Mouse (Mus musculus) embryonic facial prominence, embryonic 11.5 days (tissue): ENCODE results near the gene Snx18. TPM values are rescaled to one million over a fixed set of nuclear protein-coding genes. Genes with fewer than 3 reads are reported as not detected.

Experiments used
- ATAC-seq: fragments of 200-750 bp; cut with Nextera tagmentation; replicated peaks from 2 replicates; pipeline ENCODE4 v1.8.0; 2017; ENCODE audit warnings: low read depth; ENCODE audit not compliant: insufficient number of reproducible peaks, low FRiP score, low TSS enrichment
- DNase-seq: peaks from one replicate; pipeline ENCODE4 v3.0.0-alpha.2; 2015; ENCODE audit warnings: low spot score
- H3K27ac ChIP-seq: fragments of 300-500 bp; sonication (generic); replicated peaks from 2 replicates; pipeline ENCODE4 v1.5.1; 2014; ENCODE audit warnings: mild to moderate bottlenecking, low read depth, low read length, control low read depth
- H3K27me3 ChIP-seq: fragments of 300-500 bp; sonication (generic); 2 replicates; pipeline ENCODE4 v1.6.1; 2014; ENCODE audit warnings: mild to moderate bottlenecking, low read length, moderate library complexity, mixed read lengths; ENCODE audit not compliant: control insufficient read depth, insufficient read depth
- H3K36me3 ChIP-seq: fragments of 300-500 bp; sonication (generic); replicated peaks from 2 replicates; pipeline ENCODE4 v1.6.1; 2014; ENCODE audit warnings: low read depth, mild to moderate bottlenecking, low read length, moderate library complexity, mixed read lengths; ENCODE audit not compliant: control insufficient read depth, insufficient read depth
- H3K4me1 ChIP-seq: fragments of 300-500 bp; sonication (generic); 2 replicates; pipeline ENCODE4 v1.6.1; 2014; ENCODE audit warnings: low read length, mixed read lengths; ENCODE audit not compliant: control insufficient read depth, insufficient read depth
- H3K4me2 ChIP-seq: fragments of 300-500 bp; sonication (generic); 2 replicates; pipeline ENCODE4 v1.6.1; 2014; ENCODE audit warnings: low read depth, mild to moderate bottlenecking, control low read depth, low read length, moderate library complexity
- H3K4me3 ChIP-seq: fragments of 300-500 bp; sonication (generic); 2 replicates; pipeline ENCODE4 v1.5.1; 2014; ENCODE audit warnings: low read depth, low read length, control low read depth
- H3K9ac ChIP-seq: fragments of 300-500 bp; sonication (generic); replicated peaks from 2 replicates; pipeline ENCODE4 v1.6.1; 2014; ENCODE audit warnings: mild to moderate bottlenecking, control low read depth, low read length
- H3K9me3 ChIP-seq: fragments of 300-500 bp; sonication (generic); replicated peaks from 2 replicates; pipeline ENCODE4 v1.6.1; 2016; ENCODE audit warnings: mild to moderate bottlenecking, low read length, inconsistent platforms, mixed read lengths; ENCODE audit not compliant: control insufficient read depth
- WGBS: fragments of 180-500 bp; shearing (Covaris S2); extraction: QIAGEN DNeasy Blood & Tissue Kit; methylation state at CpG from one replicate; pipeline ENCODE4 v1.1.7; 2014; 5-methylcytosine and 5-hydroxymethylcytosine counted together
- polyA plus RNA-seq: library from polyadenylated mRNA; unstranded; fragments of >200 nt; fragmentation: Nextera tagmentation; extraction: Ambion mirVana; gene quantifications from 2 replicates; pipeline ENCODE4 v1.2.1, GENCODE M21; 2014

Gene Snx18
- 33.3 and 34.7 TPM in 2 replicates for polyA plus RNA-seq

DNA sequence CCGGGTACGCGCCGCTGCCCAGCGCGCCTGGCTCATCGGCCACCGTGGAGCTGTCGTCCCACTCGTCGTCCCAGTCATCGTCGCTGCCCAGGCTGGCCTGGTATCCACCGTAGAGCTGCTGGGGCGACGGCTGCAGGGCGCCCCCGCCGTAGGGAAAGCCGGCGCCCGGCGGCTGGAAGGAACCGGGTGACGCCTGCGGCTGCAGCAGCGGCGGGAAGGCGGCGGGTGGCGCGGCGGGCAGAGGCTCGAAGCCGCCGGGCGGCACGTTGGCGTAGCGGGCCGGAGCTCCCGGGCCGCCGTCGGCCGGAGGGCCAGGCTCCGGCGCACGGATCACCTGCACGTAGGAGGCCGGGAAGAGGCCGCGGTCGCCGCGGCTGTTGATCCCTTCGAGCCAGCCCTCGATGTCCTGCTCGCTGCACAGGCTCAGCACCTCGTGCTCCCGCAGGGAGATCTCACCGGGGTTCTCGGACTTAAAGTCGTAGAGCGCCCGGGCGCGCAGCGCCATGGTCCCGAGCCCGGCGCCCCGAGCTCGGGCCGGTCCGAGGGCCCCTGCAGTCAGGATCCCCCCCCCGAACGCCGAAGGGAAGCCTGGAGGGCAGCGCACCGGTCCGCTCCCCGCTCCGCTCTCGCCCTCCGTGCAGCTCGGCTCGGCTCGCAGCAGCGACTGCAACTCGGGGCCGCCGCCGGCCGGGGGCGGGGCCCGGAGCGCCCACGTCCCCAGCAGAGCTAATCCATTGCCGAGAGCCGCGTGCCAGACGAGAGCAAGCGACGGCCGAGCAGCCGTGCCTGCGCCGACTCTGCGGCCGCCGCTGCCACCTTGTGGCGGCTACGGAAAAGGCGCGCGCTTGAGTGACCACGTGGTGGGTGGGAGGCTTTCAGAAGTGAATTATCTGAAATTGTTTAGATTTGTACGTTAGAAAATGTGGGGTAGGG, at the start of gene Snx18:
TSS of gene Snx18 (minus strand) at position 674 of the 933 bp plus-strand sequence.
- H3K27ac ChIP-seq, result peak within 1 kb of the TSS; percentile 78
- H3K9ac ChIP-seq, result peak within 1 kb of the TSS; percentile 72
- peak within 1 kb of the TSS; percentile 97 for H3K4me2 ChIP-seq
- H3K27me3 ChIP-seq, result no peaks in the 10 kb centered on the region
- H3K4me1 ChIP-seq, result peaks cover 9% of the 10 kb centered on the region
- peak; percentile 97 for DNase-seq
- peak within 1 kb of the TSS; percentile 82 for H3K4me3 ChIP-seq
- H3K36me3 ChIP-seq, result no peaks in the 10 kb centered on the region
- ATAC-seq, result peak; percentile 85
- no peaks in the 10 kb centered on the region for H3K9me3 ChIP-seq
- under 1% methylated on average over 114 of the region's 119 CpGs for WGBS

DNA sequence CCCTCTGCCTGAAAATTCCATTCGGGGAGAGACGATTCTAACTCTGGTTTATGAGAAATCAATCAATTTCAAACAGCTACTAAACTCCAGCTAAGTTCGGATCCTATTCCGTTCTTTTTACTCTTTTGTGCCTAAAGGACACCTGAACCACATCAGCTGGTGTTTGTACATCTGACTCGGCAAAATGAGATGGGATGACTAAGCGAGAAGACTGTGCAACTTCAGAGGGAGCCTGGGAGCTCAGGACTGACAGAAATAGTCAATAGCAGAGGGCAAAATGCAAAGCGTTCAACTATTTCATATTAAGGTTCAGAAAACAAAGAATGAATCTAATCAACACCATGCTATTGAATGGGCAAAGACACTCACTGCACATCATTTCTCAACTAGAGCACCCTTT, 45.5 kb upstream of the Snx18 start:
- Histone ChIP-seq H3K4me3 (no peak overlapping the region), H3K36me3 (no peaks in the 10 kb centered on the region), H3K4me1 (no peaks in the 10 kb centered on the region), H3K4me2 (no peak overlapping the region), H3K9ac (no peak overlapping the region), H3K27me3 (no peaks in the 10 kb centered on the region), H3K9me3 (no peaks in the 10 kb centered on the region), H3K27ac (no peak overlapping the region)
- DNase-seq (no peak), ATAC-seq (no peak)
- 89% methylated on average over 7 of the region's 7 CpGs for WGBS

DNA sequence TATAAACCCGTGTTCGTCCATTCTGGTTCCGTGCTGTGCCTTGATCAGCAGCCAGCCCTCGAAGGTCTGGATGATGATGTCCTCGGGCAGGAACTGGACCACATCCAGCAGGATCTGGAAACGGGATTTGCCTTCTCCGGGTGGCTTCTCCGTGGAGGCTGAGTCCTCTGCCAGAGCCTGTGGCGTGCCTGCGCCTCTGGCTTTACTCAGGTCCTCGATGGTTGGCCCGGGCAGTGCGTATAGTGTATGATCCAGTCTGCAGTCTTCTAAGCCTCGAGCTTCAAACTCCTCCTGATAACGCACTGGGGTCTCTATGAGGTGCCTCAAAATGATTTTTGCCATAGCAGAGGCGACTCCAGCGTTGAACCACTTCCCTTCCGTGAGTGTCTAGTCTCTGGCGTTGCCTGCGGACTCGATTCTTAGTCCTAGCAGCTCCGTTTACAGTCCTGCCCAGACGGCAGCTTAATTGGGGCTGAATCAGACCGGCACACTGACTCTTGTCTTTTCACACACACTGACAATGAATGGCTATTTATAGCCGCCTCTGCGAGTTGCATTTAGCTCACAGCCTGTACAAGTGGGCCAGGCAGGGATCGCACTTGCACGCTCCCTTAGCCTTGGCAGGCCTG, 44.9 kb upstream of the Snx18 start, which contains the start of gene Hspb3:
TSS of gene Hspb3 (minus strand) at position 526 of the 629 bp plus-strand sequence.
- 66% methylated on average over 28 of the region's 28 CpGs for WGBS
- no peaks in the 10 kb centered on the region for H3K27me3 ChIP-seq
- no peaks in the 10 kb centered on the region for H3K4me1 ChIP-seq
- H3K9ac ChIP-seq, result no peak within 1 kb of the TSS
- no peak within 1 kb of the TSS for H3K4me3 ChIP-seq
- DNase-seq, result peak; percentile 13
- no peak within 1 kb of the TSS for H3K4me2 ChIP-seq
- no peak within 1 kb of the TSS for H3K27ac ChIP-seq
- no peak; the same call in 1 of the 2 replicates for ATAC-seq
- H3K9me3 ChIP-seq, result no peaks in the 10 kb centered on the region
- no peaks in the 10 kb centered on the region for H3K36me3 ChIP-seq

DNA sequence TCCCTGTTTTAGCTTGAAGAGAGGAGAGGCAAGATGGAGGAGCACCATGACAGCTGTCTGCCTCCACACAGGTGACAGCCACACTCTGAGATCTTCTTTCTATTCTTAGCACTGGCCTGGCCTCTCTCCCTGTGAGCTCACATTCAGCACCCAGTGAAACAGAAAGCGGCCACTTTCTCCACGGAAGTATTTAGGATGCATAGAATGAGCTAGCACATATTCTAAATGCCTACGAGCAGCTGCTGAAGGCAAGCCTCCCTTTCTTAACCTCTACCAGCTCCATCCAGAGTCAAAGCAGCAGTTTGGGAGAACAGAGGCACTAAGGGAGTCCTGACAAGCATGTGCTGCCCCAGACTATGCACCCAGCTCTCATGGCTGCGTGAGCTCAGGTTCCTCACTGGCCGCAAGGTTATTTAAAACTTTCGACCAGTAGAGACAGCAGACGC, 43.5 kb upstream of the Snx18 start:
- Histone ChIP-seq H3K4me1 (no peaks in the 10 kb centered on the region), H3K27me3 (no peaks in the 10 kb centered on the region), H3K9ac (no peak overlapping the region), H3K36me3 (no peaks in the 10 kb centered on the region), H3K4me2 (no peak overlapping the region), H3K9me3 (no peaks in the 10 kb centered on the region), H3K27ac (no peak overlapping the region), H3K4me3 (no peak overlapping the region)
- no peak for ATAC-seq
- DNase-seq, result no peak
- 69% methylated on average over 7 of the region's 7 CpGs for WGBS

DNA sequence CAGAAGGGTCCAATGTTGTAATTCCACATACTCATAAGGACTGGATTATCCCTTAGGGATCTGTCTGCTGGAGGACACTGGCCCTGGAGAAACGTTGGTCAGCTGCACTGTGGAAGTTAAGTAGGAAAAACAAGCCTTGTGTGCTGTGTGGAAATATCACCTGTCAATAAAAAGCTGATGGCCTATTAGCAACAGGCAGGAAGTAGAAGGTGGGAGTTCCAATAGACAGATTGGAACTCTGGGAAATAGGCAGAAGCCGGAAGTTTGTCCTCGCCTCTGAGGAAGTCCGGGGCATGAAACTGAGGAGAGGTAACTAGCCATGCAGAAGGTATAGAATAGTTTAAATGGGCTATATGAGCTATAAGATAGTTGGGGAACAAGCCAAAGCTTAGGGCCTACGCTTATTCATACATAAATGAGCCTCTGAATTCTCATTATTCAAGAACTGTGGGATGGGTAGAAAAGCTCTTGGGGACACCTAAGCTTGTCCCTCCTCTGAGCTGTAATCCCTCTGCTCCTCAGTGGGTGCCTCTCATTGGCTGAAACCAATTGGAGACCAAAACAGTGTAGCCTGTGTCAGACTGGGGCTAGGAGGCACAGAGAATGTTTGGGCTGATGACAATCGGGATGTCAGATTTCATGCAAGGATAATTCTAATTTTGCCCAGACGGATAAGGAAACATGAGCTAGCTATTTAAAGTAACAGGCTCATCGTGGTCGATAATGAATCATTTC, 42.4 kb upstream of the Snx18 start:
- Histone ChIP-seq H3K36me3 (no peaks in the 10 kb centered on the region), H3K9me3 (no peaks in the 10 kb centered on the region), H3K9ac (no peak overlapping the region), H3K27me3 (no peaks in the 10 kb centered on the region), H3K4me1 (no peaks in the 10 kb centered on the region), H3K4me3 (no peak overlapping the region), H3K27ac (no peak overlapping the region), H3K4me2 (no peak overlapping the region)
- ATAC-seq (no peak), DNase-seq (no peak)
- 78% methylated on average over 9 of the region's 9 CpGs for WGBS

DNA sequence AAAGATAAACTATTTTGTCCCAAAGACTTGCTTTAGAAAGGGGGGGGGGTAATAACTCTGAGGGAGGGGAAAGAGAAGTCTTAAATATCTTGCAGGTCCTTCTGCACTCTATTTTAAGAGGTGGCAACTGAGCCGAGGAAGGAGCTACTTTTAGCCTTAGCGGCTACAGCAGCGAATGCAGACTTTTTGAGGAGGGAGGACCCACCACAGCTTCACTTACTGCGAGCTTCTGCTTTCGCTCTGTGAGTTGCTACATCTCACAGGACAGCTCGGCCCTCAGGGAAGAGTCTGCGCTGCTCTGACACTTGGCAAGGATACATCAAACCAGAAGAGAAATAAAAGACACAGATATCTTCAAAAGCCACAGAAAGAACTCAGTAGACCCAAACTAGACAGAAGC, 38.8 kb upstream of the Snx18 start:
- WGBS, result 76% methylated on average over 7 of the region's 7 CpGs
- Histone ChIP-seq H3K9ac (no peak overlapping the region), H3K27me3 (no peaks in the 10 kb centered on the region), H3K36me3 (no peaks in the 10 kb centered on the region), H3K27ac (no peak overlapping the region), H3K4me2 (no peak overlapping the region), H3K4me3 (no peak overlapping the region), H3K4me1 (no peaks in the 10 kb centered on the region), H3K9me3 (no peaks in the 10 kb centered on the region)
- DNase-seq (no peak), ATAC-seq (no peak)

DNA sequence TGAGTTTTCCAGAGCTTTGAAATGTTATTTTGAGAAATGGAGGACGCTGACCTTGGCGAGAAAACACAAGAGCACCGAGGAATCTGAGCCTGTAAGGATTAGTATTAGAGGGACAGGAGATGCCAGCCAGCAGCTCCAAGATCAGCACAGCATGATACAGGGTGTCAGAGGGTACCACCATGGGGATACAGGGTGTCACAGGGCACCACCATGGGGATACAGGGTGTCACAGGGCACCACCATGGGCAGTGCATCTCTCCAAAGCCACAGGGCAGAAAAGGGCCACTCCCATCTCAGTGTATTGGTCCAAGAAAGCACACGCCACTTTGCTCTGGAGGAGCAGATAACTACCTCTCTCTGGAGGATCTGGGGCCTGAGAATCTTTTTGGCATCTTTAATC, 38.3 kb upstream of the Snx18 start:
- no peak overlapping the region for H3K4me2 ChIP-seq
- no peaks in the 10 kb centered on the region for H3K36me3 ChIP-seq
- WGBS, result 80% methylated on average over 4 of the region's 4 CpGs
- H3K9ac ChIP-seq, result no peak overlapping the region
- DNase-seq (no peak), ATAC-seq (no peak)
- no peaks in the 10 kb centered on the region for H3K27me3 ChIP-seq
- no peaks in the 10 kb centered on the region for H3K4me1 ChIP-seq
- H3K4me3 ChIP-seq, result no peak overlapping the region
- H3K9me3 ChIP-seq, result no peaks in the 10 kb centered on the region
- no peak overlapping the region for H3K27ac ChIP-seq
